Mouse (Mus musculus): ENCODE results near the gene Ahcyl1.

DNA sequence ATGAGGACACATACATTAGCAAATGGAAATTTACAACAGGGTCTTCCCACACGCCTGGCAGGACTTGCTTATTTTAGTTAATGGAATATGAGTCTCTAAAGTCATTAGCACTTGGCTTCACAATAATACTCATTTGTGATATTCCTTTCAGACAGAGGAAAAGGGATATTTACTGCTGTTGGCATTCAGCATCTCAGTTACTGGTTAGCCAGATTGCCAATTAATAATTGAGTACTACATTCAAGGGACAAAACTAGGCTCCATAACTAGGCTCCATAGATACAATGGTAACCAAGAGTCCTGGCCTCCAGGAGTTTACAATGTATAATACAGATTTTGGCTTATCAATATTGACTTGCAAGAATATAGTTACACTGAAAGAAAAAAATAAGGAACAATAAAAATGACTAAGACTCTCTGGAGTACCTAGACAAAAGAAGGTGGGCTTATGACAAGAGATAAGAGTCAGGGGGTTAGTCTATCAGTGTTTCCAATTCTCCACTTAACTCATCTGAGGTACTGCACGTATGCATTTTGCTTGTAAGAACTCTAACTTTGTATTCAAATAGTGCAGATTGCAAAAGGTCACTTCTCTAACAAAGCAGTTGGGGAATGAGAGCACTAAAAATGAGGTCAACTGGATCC is 2.0 kb downstream of the Ahcyl1 start:
- TF ChIP-seq CTCF (IDR thresholded peaks at IDR 0.05; ENCODE audit: low read depth) (no peak), EP300 (IDR thresholded peaks at IDR 0.05; ENCODE audit: low read depth) (no peak)

Data from heart, postnatal 0 days (tissue).